Mouse (Mus musculus): ENCODE measurements around the gene Rgs8. TPM values are rescaled to one million over a fixed set of nuclear protein-coding genes. Genes with fewer than 3 reads are reported as not detected.

The Rgs8 gene
- total and polyA plus RNA-seq, 3 experiments = not detected

- Histone ChIP-seq H3K36me3 (replicated peaks in 1 of 2; ENCODE audit: control insufficient read depth in 1 of 2, insufficient read depth in 1 of 2, low read length in 1 of 2) (peaks cover 0 to 1% of the 10 kb centered on the region in 2 experiments), H3K4me3 (replicated peaks in 1 of 3; ENCODE audit: low read depth in 2 of 3, low read length in 2 of 3, poor library complexity in 1 of 3) (peak overlapping the region in 2 of 3 experiments; percentile 56 to 57), H3K79me2 (replicated peaks; ENCODE audit: control insufficient read depth, extremely low read depth, insufficient read depth, poor library complexity, severe bottlenecking) (no peaks in the 10 kb centered on the region), H3K27ac (ENCODE audit: insufficient read depth, low read depth) (no peak overlapping the region), H3K9ac (ENCODE audit: insufficient read depth, low read depth) (peak overlapping the region; percentile 64; the same call in 1 of the 2 replicates), H3K4me2 (ENCODE audit: insufficient read depth, low read depth, poor library complexity, severe bottlenecking) (0 out of 2 replicates have a peak overlapping the region, but pooled peaks have one; percentile 86), H3K9me3 (replicated peaks; ENCODE audit: low read length) (no peaks in the 10 kb centered on the region), H3K4me1 (ENCODE audit: control insufficient read depth in 1 of 2, insufficient read depth in 2 of 2) (peaks cover 3 to 38% of the 10 kb centered on the region in 2 experiments; a peak in 3 of 4 replicates), H3K27me3 (replicated peaks) (no peaks in the 10 kb centered on the region)
- dilution Hi-C loops (cut with MboI; ENCODE audit: extremely low pct_ligation_motif_present, extremely low pct_unique_long_range_greater_than_20kb, low sequenced_read_pairs) = no loop called here
- DNase-seq (ENCODE audit: extremely low read depth) = peak; percentile 66
- in situ Hi-C loops (cut with MboI; ENCODE audit: low pct_ligation_motif_present, low pct_unique_long_range_greater_than_20kb, low sequenced_read_pairs) = loop anchor here (5.0 kb wide), 2 partner anchors 54 to 191 kb away; no protein-coding TSS in a partner anchor
- TF ChIP-seq ELF1 (IDR thresholded peaks at IDR 0.05; ENCODE audit: low read depth, low read length) (peak; percentile 21; the same call in 1 of the 2 replicates), JUN (IDR thresholded peaks at IDR 0.05; ENCODE audit: insufficient read depth, low read depth, low read length) (no peak), RAD21 (IDR thresholded peaks at IDR 0.05; ENCODE audit: low read depth, low read length) (no peak), RCOR1 (conservative IDR thresholded peaks at IDR 0.05; ENCODE audit: low read depth, low read length) (no peak), MAFK (IDR thresholded peaks at IDR 0.05; ENCODE audit: insufficient replicate concordance, low read length) (no peak), ETS1 (conservative IDR thresholded peaks at IDR 0.05; ENCODE audit: low read depth, low read length) (peak; percentile 42), ZMIZ1 (IDR thresholded peaks at IDR 0.05; ENCODE audit: low read depth, low read length) (no peak), CTCF (conservative IDR thresholded peaks at IDR 0.05 in 1 of 2, IDR thresholded peaks at IDR 0.05 in 1 of 2; ENCODE audit: low read depth in 2 of 2, low read length in 2 of 2) (no peak), ZC3H11A (IDR thresholded peaks at IDR 0.05; ENCODE audit: low read depth, low read length) (no peak), SIN3A (IDR thresholded peaks at IDR 0.05; ENCODE audit: low read length) (no peak; the same call in 1 of the 2 replicates), ZKSCAN1 (IDR thresholded peaks at IDR 0.05; ENCODE audit: borderline replicate concordance, low read depth, low read length) (no peak), HCFC1 (IDR thresholded peaks at IDR 0.05; ENCODE audit: low read depth, low read length) (no peak), MYC (IDR thresholded peaks at IDR 0.05; ENCODE audit: low read depth, low read length) (no peak), CHD1 (IDR thresholded peaks at IDR 0.05; ENCODE audit: low read depth, low read length) (no peak), USF1 (IDR thresholded peaks at IDR 0.05; ENCODE audit: low read depth, low read length) (peak; percentile 76), NELFE (IDR thresholded peaks at IDR 0.05; ENCODE audit: low read depth, low read length) (no peak; the same call in 1 of the 2 replicates), KAT2A (IDR thresholded peaks at IDR 0.05; ENCODE audit: insufficient replicate concordance, low read length) (no peak), JUND (conservative IDR thresholded peaks at IDR 0.05; ENCODE audit: low read depth, low read length) (no peak), TBP (conservative IDR thresholded peaks at IDR 0.05; ENCODE audit: low read depth, low read length) (no peak), MXI1 (IDR thresholded peaks at IDR 0.05; ENCODE audit: low read depth, low read length) (no peak), POLR2A (IDR thresholded peaks at IDR 0.05; ENCODE audit: low read depth, low read length) (no peak), PAX5 (IDR thresholded peaks at IDR 0.05; ENCODE audit: low read length) (no peak), EP300 (IDR thresholded peaks at IDR 0.05; ENCODE audit: low read length) (no peak), ZNF384 (IDR thresholded peaks at IDR 0.05; ENCODE audit: low read depth, low read length) (no peak), MEF2A (IDR thresholded peaks at IDR 0.05; ENCODE audit: borderline replicate concordance, low read depth, low read length) (no peak), CHD2 (IDR thresholded peaks at IDR 0.05; ENCODE audit: low read length) (0 out of 2 replicates have a peak, but pooled peaks have one; percentile 31), MAZ (IDR thresholded peaks at IDR 0.05; ENCODE audit: low read depth, low read length) (0 out of 2 replicates have a peak, but pooled peaks have one; percentile 15), POLR2AphosphoS2 (IDR thresholded peaks at IDR 0.05; ENCODE audit: low read depth, low read length) (no peak), IRF4 (IDR thresholded peaks at IDR 0.05; ENCODE audit: low read depth, low read length) (no peak), MAX (IDR thresholded peaks at IDR 0.05; ENCODE audit: low read length) (peak; percentile 40; the same call in 1 of the 2 replicates), UBTF (IDR thresholded peaks at IDR 0.05; ENCODE audit: low read depth, low read length) (no peak), SMC3 (IDR thresholded peaks at IDR 0.05; ENCODE audit: low read depth, low read length) (no peak), BHLHE40 (IDR thresholded peaks at IDR 0.05; ENCODE audit: low read depth, low read length) (peak; percentile 93), USF2 (conservative IDR thresholded peaks at IDR 0.05; ENCODE audit: low read depth, low read length) (peak; percentile 62), NRF1 (IDR thresholded peaks at IDR 0.05; ENCODE audit: low read depth, low read length) (no peak), TCF12 (IDR thresholded peaks at IDR 0.05; ENCODE audit: low read depth, low read length) (no peak), E2F4 (IDR thresholded peaks at IDR 0.05; ENCODE audit: insufficient replicate concordance, low read depth, low read length) (no peak), GABPA (IDR thresholded peaks at IDR 0.05; ENCODE audit: insufficient replicate concordance, low read depth, low read length) (no peak)
Observed at GRCm38 (mm10) chr1:153748549-153748948, 95.7 kb downstream of the Rgs8 start.
